Mouse (Mus musculus) testis, postnatal 14 days (tissue): Measurements from ENCODE around the gene Isl2.

Source experiments
- DNase-seq: peaks from one replicate; pipeline ENCODE4 v3.0.0; 2021; ENCODE audit warnings: low spot score

The Isl2 gene

DNA sequence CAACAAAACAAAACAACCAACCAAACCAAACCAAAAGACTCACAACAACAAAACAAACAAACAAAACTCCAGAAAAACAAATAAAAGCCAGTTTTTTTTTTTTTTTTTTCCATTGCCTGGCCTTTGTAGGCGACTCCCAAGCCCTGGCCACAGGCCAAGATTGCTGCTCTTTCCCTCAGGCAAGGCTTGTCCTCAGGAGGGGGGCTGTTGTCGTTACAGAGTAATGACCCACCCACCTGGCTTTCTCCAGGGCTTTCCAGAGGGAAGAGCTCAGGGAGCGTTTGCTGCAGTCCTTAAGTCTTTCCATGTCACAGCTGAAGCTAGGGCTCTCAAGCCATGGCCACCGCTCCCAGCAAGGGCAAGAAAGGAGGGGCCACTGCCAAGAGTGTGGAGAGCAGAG, at the start of gene Isl2:
Isl2 (plus strand) TSS at position 296 of the 400 bp plus-strand sequence.
- DNase-seq, result no peak

DNA sequence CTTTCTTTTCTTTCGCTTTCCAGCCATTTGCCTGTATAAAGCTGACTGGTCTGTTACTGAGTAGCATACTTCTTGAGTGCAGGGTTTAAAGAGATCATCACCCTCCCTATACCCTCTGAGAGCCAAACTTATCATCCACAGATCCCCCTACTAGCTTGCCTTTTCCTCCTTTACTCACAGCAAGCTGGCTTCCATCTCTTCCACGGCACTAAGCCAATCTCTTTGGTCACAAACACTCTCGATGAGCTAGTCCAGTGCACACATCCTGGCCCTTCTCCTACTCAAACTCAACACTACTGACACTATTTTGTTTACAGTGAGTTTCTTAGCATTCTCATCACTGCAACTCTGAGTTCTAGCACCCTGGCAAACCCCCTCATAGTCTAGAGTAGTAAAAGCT, 30.6 kb upstream of the Isl2 start:
- no peak for DNase-seq

DNA sequence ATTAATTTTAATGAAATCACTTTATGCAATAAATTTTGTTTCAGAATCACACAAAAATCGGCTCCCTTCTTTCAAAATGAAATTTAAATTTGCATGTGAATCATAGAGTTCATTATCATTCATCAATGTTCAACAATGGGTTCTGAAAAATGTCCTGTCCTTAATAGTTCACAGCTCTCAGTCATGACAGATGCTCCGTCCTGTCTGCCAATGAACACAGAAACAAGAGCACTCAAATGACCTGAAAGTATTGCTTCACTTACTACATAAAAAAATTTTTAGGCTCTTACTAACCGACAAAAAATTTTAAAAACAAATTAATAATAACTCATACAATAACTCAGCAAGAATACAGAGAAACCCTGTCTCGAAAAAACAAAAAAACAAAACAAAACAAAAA, 29.8 kb upstream of the Isl2 start:
- no peak for DNase-seq

DNA sequence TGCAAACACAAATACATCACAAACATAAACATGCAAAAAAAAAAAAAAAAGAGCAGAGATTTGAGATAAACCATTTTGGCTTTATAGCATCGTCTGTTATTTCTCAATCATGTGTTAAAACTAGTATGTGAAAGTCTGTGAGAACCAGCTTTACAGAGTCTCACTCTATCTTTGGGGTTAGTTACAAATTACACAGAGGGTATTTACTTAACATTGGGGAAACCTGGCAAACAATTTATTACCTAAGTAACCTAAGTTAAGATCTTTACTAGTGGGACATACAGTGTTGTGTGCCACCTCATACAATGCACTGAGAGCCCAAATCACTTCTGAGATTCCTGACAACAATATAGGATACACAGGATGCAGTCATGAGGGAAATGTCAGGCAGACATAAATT, 28.7 kb upstream of the Isl2 start:
- DNase-seq, result no peak

DNA sequence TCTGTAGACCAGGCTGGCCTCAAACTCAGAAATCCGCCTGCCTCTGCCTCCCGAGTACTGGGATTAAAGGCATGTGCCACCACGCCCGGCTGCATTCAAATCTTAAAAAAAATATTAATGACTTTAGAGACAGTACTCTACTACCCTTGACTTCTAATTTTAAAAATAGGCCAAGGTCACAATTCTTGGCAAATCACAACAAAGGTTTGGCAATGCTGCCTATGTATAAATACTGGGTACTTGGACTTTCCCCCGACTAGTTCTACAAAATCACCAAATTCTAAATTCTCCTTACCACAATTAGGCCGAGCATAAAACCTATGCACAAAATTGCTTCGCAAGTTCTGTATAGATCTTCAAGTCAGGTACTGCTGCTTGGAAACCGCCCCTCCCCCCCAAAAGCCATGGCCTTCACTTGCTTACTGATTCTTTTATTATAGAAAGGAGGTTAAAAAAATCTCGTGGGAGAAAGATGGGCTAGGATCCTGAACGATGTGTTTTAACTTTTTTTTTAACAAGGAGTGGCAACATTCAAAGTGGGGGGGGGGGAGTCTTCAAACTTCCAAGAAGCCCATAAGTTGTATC, 27.7 kb upstream of the Isl2 start:
- DNase-seq, result no peak

DNA sequence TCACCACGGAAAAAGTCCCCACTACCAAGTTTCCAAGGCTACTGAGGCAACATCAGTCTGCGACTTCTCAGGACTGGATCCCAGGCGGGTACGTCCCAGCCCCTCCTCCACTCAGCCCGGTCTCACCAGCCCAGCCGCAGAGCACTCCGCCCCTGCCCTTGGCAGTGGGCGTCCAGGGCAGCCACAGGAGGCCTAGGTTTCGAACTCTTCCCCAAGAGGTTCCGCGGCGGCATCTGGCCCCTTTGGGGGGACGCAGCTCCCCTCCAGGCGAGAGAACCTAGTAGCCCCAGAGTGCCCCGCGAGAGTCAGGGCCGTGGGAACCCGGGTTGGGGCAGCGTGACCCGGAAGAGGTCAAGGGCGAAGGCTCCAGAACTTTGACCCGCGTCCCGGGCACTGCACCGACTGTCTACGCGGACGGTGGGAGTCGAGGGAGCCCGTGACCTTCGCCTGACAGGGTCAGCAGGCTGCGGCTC, 26.9 kb upstream of the Isl2 start:
- DNase-seq, result no peak

DNA sequence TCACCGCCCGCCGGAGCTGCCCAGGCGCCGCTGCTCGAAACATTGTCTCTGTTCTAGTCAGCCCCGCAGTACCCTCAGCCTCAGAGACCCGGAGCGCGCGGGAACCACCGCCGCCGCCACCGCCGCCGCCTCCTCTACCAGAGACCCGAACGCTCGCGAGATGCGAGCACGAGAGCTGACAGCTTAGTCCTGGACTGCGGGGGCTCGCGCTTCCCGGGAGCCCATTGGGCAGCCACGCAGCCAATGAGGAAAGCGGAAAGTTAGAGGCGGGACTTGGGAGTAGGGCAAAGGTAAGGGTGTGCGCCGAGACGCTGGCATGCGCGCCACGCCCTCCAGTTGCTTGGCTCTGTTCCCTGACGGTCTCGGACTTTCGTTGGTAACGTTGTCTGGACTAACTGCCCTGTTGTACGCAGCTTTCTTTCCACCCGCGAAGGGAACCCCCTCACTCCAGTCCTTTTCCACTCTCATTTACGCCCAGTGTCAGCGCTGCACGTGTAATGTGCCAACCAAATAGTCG, 26.4 kb upstream of the Isl2 start, which contains the start of gene Etfa:
Etfa (minus strand) TSS at position 217 of the 517 bp plus-strand sequence.
- DNase-seq, result peak; percentile 98

DNA sequence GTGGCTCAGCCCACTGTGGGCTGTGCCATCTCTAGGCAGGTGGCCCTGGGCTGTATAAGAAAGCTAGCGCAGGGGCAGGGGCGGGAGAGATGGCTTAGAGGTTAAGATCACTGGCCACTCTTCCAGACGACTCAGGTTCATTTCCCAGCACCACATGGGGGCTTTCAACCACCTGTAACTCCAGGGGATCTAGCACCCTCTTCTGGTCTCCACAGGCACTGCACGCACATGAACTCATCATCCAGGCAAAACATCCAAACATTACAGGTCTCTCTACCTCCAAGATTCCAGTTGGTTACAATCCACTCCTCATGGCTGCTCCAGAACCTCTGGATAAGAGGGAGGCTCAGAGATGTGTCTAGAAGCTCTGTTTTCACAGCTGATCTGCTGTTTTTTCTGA, 12.8 kb upstream of the Isl2 start:
- peak; percentile 44 for DNase-seq

DNA sequence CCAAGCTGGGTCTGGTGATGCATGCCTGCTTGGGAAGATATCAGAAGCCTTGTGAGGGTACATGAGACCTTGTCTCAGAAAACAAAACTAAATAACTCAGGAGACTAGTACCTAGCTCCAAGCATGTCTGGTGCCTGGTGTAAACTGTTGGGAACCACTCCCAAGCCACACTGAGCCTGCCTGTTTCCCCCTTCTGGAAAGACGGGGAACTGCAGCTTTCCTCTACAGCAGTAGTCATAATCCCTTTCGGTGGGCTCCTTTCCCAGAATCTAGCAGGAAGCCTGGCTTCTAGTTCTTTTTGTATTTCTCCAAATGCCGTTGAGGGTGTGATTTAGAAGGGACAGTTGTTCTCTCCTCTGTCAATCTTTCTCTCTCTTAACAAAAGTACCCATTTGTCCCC, 2.6 kb upstream of the Isl2 start:
- peak; percentile 42 for DNase-seq

DNA sequence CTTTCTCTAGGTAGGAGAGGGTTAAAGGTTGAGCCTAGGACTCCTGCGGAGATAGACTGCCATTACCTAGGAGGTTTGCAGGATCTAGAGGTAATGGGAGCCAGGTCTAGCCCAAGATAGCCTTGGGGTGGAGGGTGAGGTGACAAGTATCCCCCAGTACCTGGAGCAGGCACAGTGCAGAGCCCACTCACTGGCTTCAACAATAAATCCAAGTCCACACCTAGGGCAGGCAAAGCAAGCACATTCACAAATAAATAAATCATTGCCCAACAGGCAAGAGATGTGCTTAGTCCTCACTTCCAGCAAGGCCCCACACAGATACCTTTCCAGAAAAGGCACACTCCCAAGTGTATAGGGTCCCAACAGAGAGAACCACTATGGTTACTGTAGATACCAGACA, 534 bp downstream of the Isl2 start:
- DNase-seq, result no peak

DNA sequence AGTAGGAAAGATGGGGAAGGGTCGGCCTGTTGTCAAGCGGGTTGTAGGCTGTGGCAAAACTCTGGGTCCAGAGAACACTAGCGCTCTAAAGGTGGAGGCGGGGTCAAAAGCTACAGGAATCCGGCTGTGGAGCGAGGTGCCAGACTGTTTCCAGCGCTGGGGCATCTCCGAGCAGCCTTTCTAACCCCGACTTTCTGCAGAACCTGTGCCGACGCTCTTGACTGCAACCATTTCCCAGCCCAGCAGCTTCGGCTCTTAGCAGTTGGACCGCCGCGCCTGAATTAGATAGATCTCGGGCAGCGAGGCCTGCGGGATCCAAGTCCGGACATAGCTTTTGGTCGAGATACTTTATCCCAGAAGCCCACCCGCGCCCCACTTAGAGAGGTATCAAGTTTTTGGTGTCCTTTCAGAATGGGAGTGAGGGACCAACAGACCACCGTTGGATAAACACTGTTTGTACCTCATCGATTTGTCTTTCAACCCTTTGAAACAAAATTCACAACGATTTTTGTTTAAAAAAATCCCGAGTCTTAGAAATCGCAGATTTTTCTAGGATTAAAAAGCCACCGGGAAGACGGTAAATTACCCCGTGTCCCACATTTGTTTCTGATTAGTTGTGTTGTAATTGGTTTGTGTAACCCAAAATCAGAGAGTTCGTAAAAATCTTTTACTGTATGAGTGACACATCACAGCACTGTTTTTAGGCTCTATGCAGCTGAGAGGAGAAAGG, 1.4 kb downstream of the Isl2 start:
- peak; percentile 20 for DNase-seq

DNA sequence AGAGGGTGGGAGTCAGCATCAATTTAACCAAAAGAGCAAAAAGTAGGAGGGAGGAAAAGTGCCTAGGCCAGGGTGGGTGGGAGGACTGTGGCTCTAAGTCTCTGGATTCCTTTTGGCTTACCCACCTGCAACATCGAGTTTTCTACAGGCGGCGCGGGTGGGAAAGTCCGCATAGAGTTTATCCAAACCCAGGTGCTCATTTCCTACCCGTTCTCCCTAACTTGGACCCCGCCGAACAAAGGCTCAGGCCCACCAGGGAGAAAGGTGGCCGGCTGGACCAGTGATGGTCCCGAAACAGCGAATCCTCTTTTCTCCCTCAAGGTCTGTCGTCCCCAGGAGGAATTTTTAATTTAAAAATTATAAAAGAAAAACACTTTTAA, 1.9 kb downstream of the Isl2 start:
- DNase-seq, result peak; percentile 28

DNA sequence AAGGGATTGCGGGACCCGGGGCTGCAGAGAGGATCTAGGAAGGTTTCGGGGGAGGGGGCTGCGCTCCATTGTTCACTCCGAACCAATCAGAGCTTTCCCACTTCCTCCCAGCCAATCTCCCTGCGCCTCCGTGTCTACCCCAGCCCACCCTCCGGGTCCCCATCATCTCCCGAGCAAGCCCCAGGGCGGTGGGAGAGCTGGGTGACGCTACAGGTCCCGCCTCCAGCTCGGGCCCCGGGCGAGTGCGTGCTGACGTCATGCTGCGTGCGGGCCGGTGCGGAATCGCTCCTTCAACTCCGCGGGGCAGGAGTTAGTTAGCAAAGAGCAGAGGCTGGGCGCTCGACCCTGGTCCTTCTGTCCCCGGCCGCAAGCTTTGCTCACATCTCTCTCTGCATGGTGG, 2.4 kb downstream of the Isl2 start:
- DNase-seq, result peak; percentile 90

DNA sequence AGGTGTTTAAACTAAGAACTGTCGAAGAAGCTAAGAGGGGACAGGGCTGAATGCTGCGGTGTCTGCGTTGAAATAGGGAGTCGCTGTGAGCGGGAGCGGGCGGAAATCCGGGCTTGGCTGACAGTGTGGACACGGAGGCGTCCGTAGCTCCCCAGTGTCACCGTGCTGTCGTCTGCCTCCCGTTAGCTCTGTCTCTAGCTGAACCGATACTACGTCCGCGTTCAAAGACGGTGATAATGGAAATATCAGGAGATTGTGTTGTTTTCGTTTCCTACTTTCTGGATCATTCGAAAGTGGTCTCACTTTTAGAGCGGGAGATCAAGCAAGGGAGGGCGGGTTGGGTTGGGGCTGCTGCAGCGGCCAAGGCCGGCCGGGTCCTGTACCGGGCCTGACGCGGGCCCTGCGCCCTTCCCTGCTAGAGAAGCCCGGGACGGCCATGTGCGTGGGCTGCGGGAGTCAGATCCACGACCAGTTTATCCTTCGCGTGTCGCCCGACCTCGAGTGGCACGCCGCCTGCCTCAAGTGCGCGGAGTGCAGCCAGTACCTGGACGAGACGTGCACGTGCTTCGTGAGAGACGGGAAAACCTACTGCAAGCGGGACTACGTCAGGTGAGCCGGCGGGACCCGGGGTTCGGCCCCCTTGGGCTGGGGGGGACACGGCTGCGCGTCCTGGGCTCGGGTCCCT, 3.4 kb downstream of the Isl2 start:
- no peak for DNase-seq

DNA sequence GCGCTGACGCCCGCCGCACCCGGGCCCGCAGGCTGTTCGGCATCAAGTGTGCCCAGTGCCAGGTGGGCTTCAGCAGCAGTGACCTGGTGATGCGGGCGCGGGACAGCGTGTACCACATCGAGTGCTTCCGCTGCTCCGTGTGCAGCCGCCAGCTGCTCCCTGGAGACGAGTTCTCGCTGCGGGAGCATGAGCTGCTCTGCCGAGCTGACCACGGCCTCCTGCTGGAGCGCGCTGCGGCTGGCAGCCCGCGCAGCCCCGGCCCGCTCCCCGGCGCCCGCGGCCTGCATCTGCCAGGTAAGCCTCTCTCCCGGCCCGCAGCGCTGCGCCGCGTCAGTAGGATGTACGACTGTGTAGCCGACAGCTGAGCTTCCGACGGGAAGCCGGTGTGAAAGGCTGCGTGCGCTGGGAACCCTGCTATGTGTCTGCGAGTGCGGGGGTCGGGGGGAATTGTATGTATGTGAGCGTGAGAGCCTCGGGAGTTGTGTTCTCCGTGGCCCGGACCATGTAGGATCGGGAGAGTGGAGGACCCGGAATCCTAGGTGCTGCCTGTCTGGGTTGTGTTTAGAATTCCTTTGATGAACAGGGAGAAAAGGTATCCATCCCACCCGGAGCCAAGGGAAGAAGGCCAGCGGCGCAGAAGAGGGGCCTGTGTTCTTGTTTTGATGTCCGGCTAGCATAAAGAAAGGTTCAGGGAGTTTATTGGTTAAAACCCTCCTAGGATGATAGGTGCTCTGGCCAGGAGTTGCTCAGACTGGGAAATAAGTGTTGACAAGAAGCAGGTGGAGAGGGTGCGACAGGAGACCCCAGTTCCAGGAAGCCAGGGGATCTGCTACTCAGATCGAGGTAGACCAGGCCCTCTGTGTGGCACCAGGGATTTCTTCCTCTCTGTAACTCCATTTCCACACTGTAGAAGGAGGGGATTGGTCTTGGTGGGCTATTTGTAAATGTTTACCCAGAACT, 4.2 kb downstream of the Isl2 start:
- DNase-seq, result peak; percentile 33

DNA sequence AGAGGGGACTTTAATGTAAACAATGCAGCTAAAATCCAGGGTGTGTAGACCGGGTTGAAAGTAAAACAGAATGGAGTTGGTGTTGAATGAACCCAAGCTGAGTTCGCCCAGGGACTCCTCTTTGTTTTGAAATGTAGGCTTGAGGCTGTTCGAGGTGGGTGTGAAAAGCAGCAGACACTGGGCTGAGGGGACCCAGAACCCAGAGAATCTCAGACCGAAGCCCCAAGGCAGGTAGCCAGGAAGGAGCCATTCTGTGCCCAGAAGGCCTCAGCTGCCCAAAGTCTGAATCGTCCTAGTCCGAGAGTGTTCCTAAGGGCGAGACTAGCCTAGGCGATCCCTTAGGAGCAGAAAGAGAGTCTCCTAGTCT, 4.8 kb downstream of the Isl2 start:
- no peak for DNase-seq

DNA sequence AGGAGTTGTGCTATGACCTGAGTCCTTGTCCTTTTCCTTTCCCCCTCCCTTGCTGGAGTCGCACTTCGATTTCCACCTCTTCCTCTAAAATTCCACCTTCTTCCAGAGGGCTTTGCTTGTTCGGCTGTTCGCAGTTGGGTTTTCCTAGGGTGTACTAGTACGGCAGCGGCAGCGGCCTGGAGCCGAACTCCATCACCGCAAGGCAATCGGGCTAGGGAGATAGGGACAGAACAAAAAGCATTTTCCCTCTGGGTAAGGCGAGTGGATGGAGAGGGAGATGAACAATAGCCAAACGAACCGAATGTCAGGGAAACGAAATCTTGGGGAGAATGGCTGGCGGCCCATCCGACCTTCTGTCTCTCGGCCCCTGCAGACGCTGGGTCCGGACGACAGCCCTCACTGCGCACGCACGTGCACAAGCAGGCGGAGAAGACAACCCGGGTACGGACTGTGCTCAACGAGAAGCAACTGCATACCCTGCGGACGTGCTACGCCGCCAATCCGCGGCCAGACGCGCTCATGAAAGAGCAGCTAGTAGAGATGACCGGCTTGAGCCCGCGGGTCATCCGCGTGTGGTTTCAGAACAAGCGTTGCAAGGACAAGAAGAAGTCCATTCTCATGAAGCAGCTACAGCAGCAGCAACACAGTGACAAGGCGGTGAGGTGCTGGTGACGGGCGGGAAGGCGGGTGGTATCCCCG, 5.4 kb downstream of the Isl2 start:
- DNase-seq, result peak; percentile 44

DNA sequence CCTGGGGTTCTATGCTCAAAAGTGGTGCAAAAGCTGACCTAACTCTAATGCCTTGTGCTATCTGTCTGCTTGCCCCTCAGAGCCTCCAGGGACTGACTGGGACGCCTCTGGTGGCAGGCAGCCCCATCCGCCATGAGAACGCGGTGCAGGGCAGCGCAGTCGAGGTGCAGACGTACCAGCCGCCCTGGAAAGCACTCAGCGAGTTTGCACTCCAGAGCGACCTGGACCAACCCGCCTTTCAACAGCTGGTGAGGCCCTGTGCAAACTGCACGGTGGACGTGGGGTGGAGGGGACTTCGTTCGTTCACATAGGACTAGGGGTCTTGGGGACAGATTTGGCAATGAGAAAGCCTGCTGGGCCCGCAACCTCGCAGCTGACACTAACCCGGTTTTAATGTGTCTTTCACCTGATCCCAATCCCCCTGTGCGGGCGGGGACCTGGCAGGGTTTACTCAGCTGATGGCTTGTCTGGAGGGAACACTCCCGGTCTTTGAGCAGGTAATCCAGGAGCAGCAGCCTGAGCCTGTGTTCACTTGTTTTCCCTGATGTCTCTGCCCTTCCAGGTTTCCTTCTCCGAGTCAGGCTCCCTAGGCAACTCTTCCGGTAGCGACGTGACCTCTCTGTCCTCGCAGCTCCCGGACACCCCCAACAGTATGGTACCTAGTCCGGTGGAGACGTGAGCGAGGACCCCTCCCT, 6.5 kb downstream of the Isl2 start:
- peak; percentile 20 for DNase-seq

DNA sequence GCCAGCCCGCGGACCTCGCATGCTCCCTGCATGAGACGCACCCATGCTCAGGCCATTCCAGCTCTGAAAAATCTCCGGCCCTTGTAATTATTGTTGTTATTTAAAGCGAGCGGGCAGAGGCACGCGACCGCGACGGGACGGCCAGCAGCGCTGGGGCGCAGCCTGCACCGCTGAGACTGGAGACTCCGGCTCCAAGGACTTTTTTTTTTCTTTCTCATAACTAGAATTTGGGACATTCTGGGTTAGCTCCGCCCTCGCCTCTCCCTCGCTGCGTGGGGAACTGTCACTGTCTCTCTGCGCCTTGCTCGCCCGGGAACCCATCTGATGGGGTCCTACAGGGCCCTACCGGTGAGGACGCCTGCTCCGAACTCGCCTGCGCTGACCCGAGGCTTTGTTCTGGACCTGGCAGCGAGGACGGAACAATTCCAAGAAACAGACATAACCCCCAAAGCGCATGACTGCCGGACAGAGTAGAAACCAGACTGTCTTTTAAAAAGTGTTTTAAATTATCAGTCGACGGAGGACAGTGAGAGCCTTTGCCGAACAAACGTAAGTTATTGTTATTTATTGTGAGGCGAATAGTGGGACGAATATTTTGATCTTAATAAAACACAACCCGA, 7.2 kb downstream of the Isl2 start:
- peak; percentile 25 for DNase-seq
